Mouse (Mus musculus): Measurements from ENCODE around the gene Mapk3. TPM values are rescaled to one million over a fixed set of nuclear protein-coding genes. Genes with fewer than 3 reads are reported as not detected.
A peak's percentile ranks its signal among the peaks of the same experiment; 100 is the strongest.

Gene Mapk3
- total RNA-seq (2014; rRNA removed) (10.4 and 14.8 TPM in 2 replicates), polyA plus RNA-seq (2012; rRNA removed) (68.7 and 70.7 TPM in 2 replicates)

GRCm38 (mm10) chr7:126759050-126759671 is at the start of gene Mapk3:
Mapk3 (plus strand) TSS chr7:126759601.
- H3K27ac ChIP-seq (replicated peaks; ENCODE audit: insufficient read depth, low read depth, low read length): peak within 1 kb of the TSS; percentile 70
- peak; percentile 63 for DNase-seq (ENCODE audit: extremely low read depth, low read depth, low spot score)
- H3K79me2 ChIP-seq (ENCODE audit: control insufficient read depth, insufficient read depth, low read length): peaks cover 3% of the 10 kb centered on the region; the same call in 1 of the 2 replicates
- H3K36me3 ChIP-seq (ENCODE audit: control insufficient read depth, insufficient read depth, low read length): no peaks in the 10 kb centered on the region
- H3K27me3 ChIP-seq (ENCODE audit: control insufficient read depth, insufficient read depth, low read length): no peaks in the 10 kb centered on the region
- H3K4me1 ChIP-seq (ENCODE audit: control insufficient read depth, insufficient read depth, low read length): peaks cover 9% of the 10 kb centered on the region
- peak within 1 kb of the TSS; percentile 91 for H3K4me3 ChIP-seq (ENCODE audit: insufficient read depth, low read depth, low read length)
- WGBS: 0% methylated on average over 23 of the region's 38 CpGs
- peak within 1 kb of the TSS; percentile 94 for H3K9ac ChIP-seq (ENCODE audit: low read depth, low read length)
- TF ChIP-seq CTCF (IDR thresholded peaks at IDR 0.05; ENCODE audit: low read depth, low read length): peak; percentile 77
- no peak for TF ChIP-seq POLR2A (IDR thresholded peaks at IDR 0.05; ENCODE audit: extremely low read depth, insufficient read depth, low read length)

DNA sequence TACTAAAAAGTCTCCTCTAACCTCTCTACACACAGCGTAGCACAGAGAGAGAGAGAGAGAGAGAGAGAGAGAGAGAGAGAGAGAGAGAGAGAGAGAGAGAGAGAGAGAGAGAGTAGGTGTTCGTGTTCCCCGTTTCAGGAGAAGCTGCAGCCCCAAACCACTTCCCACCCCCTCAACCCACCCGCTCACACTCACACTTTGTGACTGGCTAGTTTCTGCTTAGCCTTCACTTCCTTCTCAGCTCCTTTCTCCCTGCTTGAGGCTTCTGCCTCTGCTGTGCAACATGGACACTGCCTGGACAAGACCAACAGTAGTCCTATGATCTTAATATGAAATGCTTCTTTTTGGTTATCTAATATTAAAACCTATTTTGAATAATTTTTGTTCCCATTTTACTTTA is 49.1 kb upstream of the Mapk3 start:
- TF ChIP-seq POLR2A (IDR thresholded peaks at IDR 0.05; ENCODE audit: extremely low read depth, insufficient read depth, low read length) (no peak), CTCF (IDR thresholded peaks at IDR 0.05; ENCODE audit: low read depth, low read length) (no peak)
- Histone ChIP-seq H3K27ac (replicated peaks; ENCODE audit: insufficient read depth, low read depth, low read length) (no peak overlapping the region), H3K36me3 (ENCODE audit: control insufficient read depth, insufficient read depth, low read length) (no peaks in the 10 kb centered on the region), H3K4me1 (ENCODE audit: control insufficient read depth, insufficient read depth, low read length) (no peaks in the 10 kb centered on the region), H3K9ac (ENCODE audit: low read depth, low read length) (no peak overlapping the region), H3K4me3 (ENCODE audit: insufficient read depth, low read depth, low read length) (no peak overlapping the region), H3K27me3 (ENCODE audit: control insufficient read depth, insufficient read depth, low read length) (no peaks in the 10 kb centered on the region), H3K79me2 (ENCODE audit: control insufficient read depth, insufficient read depth, low read length) (no peaks in the 10 kb centered on the region)
- WGBS: 77% methylated on average over 4 of the region's 4 CpGs
- no peak for DNase-seq (ENCODE audit: extremely low read depth, low read depth, low spot score)

- H3K4me1 ChIP-seq (ENCODE audit: control insufficient read depth, insufficient read depth, low read length): no peaks in the 10 kb centered on the region
- H3K79me2 ChIP-seq (ENCODE audit: control insufficient read depth, insufficient read depth, low read length): no peaks in the 10 kb centered on the region
- no peak for DNase-seq (ENCODE audit: extremely low read depth, low read depth, low spot score)
- 89% methylated on average over 3 of the region's 3 CpGs for WGBS
- H3K9ac ChIP-seq (ENCODE audit: low read depth, low read length): no peak overlapping the region
- H3K27ac ChIP-seq (replicated peaks; ENCODE audit: insufficient read depth, low read depth, low read length): no peak overlapping the region
- H3K36me3 ChIP-seq (ENCODE audit: control insufficient read depth, insufficient read depth, low read length): no peaks in the 10 kb centered on the region
- TF ChIP-seq CTCF (IDR thresholded peaks at IDR 0.05; ENCODE audit: low read depth, low read length) (no peak), POLR2A (IDR thresholded peaks at IDR 0.05; ENCODE audit: extremely low read depth, insufficient read depth, low read length) (no peak)
- no peak overlapping the region for H3K4me3 ChIP-seq (ENCODE audit: insufficient read depth, low read depth, low read length)
- no peaks in the 10 kb centered on the region for H3K27me3 ChIP-seq (ENCODE audit: control insufficient read depth, insufficient read depth, low read length)
These were observed 47.5 kb upstream of the Mapk3 start for GRCm38 (mm10) chr7:126711910-126712309.

DNA sequence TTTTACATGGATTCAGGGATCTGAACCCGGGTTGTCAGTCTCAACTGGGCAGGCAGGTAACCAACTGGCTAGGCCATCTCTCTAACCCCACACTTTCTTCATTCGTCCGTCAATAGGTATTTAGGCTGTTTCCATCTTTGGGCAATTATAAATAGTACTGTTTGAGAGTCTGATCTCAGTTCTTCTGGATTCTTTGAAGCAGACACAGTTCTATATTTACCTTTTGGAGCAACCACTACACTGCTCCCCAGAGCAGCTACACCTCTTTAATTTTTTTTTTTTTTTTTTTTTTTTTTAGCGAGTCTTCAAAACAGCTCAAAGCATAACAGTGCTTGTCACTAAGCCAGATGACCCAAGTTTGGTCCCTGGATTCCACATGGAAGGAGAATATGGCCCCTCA is 43.7 kb upstream of the Mapk3 start:
- no peaks in the 10 kb centered on the region for H3K27me3 ChIP-seq (ENCODE audit: control insufficient read depth, insufficient read depth, low read length)
- no peak overlapping the region for H3K27ac ChIP-seq (replicated peaks; ENCODE audit: insufficient read depth, low read depth, low read length)
- H3K4me3 ChIP-seq (ENCODE audit: insufficient read depth, low read depth, low read length): no peak overlapping the region
- TF ChIP-seq POLR2A (IDR thresholded peaks at IDR 0.05; ENCODE audit: extremely low read depth, insufficient read depth, low read length): no peak
- no peak for TF ChIP-seq CTCF (IDR thresholded peaks at IDR 0.05; ENCODE audit: low read depth, low read length)
- WGBS: 85% methylated on average over 4 of the region's 4 CpGs
- no peaks in the 10 kb centered on the region for H3K36me3 ChIP-seq (ENCODE audit: control insufficient read depth, insufficient read depth, low read length)
- no peaks in the 10 kb centered on the region for H3K79me2 ChIP-seq (ENCODE audit: control insufficient read depth, insufficient read depth, low read length)
- no peaks in the 10 kb centered on the region for H3K4me1 ChIP-seq (ENCODE audit: control insufficient read depth, insufficient read depth, low read length)
- DNase-seq (ENCODE audit: extremely low read depth, low read depth, low spot score): no peak
- no peak overlapping the region for H3K9ac ChIP-seq (ENCODE audit: low read depth, low read length)

DNA sequence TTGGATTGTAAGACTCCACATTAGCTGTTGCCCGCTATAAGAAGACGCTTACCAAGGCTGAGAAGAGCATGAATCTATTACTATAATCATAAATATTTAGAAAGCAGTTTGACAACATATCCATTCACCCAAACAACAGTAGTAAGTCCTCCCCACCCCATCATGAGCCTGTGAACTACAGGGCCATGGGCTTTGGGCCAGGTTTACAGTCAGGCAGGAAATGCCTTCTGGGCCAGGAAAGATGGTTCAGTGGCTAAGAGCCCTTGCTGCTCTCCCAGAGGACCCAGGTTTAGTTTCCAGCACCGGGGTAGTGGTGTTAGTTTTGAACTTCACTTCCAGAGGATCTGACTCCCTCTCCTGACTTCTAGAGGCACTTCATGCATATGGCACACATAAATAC is 41.8 kb upstream of the Mapk3 start:
- no peaks in the 10 kb centered on the region for H3K4me1 ChIP-seq (ENCODE audit: control insufficient read depth, insufficient read depth, low read length)
- DNase-seq (ENCODE audit: extremely low read depth, low read depth, low spot score): no peak
- H3K4me3 ChIP-seq (ENCODE audit: insufficient read depth, low read depth, low read length): no peak overlapping the region
- no peak overlapping the region for H3K27ac ChIP-seq (replicated peaks; ENCODE audit: insufficient read depth, low read depth, low read length)
- TF ChIP-seq POLR2A (IDR thresholded peaks at IDR 0.05; ENCODE audit: extremely low read depth, insufficient read depth, low read length): no peak
- TF ChIP-seq CTCF (IDR thresholded peaks at IDR 0.05; ENCODE audit: low read depth, low read length): no peak
- H3K9ac ChIP-seq (ENCODE audit: low read depth, low read length): no peak overlapping the region
- 90% methylated on average over 3 of the region's 3 CpGs for WGBS
- no peaks in the 10 kb centered on the region for H3K79me2 ChIP-seq (ENCODE audit: control insufficient read depth, insufficient read depth, low read length)
- no peaks in the 10 kb centered on the region for H3K36me3 ChIP-seq (ENCODE audit: control insufficient read depth, insufficient read depth, low read length)
- no peaks in the 10 kb centered on the region for H3K27me3 ChIP-seq (ENCODE audit: control insufficient read depth, insufficient read depth, low read length)

- 93% methylated on average over 5 of the region's 5 CpGs for WGBS
- TF ChIP-seq CTCF (IDR thresholded peaks at IDR 0.05; ENCODE audit: low read depth, low read length) (peak; percentile 41), POLR2A (IDR thresholded peaks at IDR 0.05; ENCODE audit: extremely low read depth, insufficient read depth, low read length) (no peak)
These were observed 40.5 kb upstream of the Mapk3 start for GRCm38 (mm10) chr7:126718787-126719337.

More at GRCm38 (mm10) chr7:126718787-126719337, 40.5 kb upstream of the Mapk3 start:
- Histone ChIP-seq H3K79me2 (ENCODE audit: control insufficient read depth, insufficient read depth, low read length) (no peaks in the 10 kb centered on the region), H3K4me1 (ENCODE audit: control insufficient read depth, insufficient read depth, low read length) (no peaks in the 10 kb centered on the region), H3K4me3 (ENCODE audit: insufficient read depth, low read depth, low read length) (no peak overlapping the region), H3K27ac (replicated peaks; ENCODE audit: insufficient read depth, low read depth, low read length) (no peak overlapping the region), H3K9ac (ENCODE audit: low read depth, low read length) (no peak overlapping the region), H3K27me3 (ENCODE audit: control insufficient read depth, insufficient read depth, low read length) (no peaks in the 10 kb centered on the region), H3K36me3 (ENCODE audit: control insufficient read depth, insufficient read depth, low read length) (no peaks in the 10 kb centered on the region)
- DNase-seq (ENCODE audit: extremely low read depth, low read depth, low spot score): no peak
